Mouse (Mus musculus): ENCODE measurements around the gene Disp2. TPM values are rescaled to one million over a fixed set of nuclear protein-coding genes. Genes with fewer than 3 reads are reported as not detected.

Gene Disp2
- polyA plus RNA-seq, 1 experiment = not detected

DNA sequence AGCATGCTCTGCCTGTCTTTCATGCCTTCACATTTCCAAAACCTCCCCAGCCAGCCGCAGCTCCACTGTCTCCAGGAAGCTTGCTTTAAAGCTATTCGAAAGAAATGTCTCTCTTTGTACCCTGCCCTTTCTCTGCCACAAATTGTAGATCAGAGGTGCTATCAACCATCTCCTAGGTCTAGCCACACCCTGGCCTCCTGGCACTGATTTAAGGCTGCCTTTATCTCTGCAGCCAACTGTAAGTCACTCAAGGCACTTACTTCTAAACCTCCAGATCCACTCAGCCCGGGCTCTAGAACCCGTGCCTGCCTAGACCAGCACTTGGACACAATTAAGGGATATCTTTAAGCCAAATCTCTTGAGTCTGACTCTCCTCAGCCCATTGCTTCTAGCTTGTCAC, 1.1 kb upstream of the Disp2 start:
- TF ChIP-seq CTCF (IDR thresholded peaks at IDR 0.05; ENCODE audit: insufficient read depth, low read depth, low read length) = no peak
- TF ChIP-seq POLR2A (IDR thresholded peaks at IDR 0.05; ENCODE audit: insufficient read depth, low read depth, low read length) = no peak
- no peak overlapping the region for H3K27ac ChIP-seq (ENCODE audit: insufficient read depth, low read depth, low read length)
- no peak overlapping the region for H3K4me3 ChIP-seq (ENCODE audit: insufficient read depth, low read depth, low read length)
- H3K4me1 ChIP-seq (ENCODE audit: control insufficient read depth, insufficient read depth, low read length) = peaks cover 24% of the 10 kb centered on the region
- WGBS = 89% methylated on average over 4 of the region's 4 CpGs

DNA sequence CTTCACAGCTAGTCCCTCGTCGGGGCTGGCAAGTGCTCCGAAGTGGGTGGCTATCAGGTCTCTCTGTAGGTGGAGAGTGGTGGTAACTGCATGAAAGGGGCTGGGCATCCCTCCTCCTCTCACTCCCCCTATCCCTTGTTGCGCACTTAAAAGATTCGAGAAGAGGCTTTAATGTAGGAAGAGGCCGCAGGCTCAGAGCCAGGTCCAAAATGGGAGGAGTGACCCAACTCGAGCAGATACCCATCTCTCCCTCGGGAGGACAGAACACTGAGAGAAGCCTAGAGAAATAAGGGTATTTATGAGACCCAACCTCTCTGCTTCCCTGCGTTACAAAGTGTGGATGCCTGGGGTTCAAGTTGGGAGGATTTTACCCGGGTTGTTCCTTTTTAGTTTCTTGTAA, 454 bp upstream of the Disp2 start:
- H3K4me3 ChIP-seq (ENCODE audit: insufficient read depth, low read depth, low read length) = peak overlapping the region; percentile 52
- 4% methylated on average over 10 of the region's 10 CpGs for WGBS
- peaks cover 24% of the 10 kb centered on the region for H3K4me1 ChIP-seq (ENCODE audit: control insufficient read depth, insufficient read depth, low read length)
- TF ChIP-seq CTCF (IDR thresholded peaks at IDR 0.05; ENCODE audit: insufficient read depth, low read depth, low read length) = no peak
- H3K27ac ChIP-seq (ENCODE audit: insufficient read depth, low read depth, low read length) = peak overlapping the region; percentile 77

DNA sequence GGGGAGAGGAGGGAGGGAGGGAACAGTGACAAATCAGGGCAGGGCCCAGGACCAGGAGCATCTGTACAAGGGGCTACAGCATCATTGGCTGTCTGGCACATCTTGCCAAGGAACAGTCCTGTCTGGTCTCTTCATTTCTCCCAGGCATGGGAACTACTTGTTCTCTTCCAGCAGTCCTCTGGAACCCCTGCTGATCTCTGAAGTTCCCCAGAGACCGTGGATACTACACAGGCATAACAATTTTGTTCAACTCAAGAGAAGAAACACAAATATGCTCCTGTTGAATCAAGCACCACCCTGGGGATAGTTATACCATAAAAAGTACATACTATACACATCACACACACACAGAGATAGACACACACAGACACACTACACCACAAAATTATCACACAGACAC, 1.6 kb downstream of the Disp2 start:
- Histone ChIP-seq H3K27ac (ENCODE audit: insufficient read depth, low read depth, low read length) (no peak overlapping the region), H3K4me1 (ENCODE audit: control insufficient read depth, insufficient read depth, low read length) (peaks cover 11% of the 10 kb centered on the region), H3K4me3 (ENCODE audit: insufficient read depth, low read depth, low read length) (no peak overlapping the region)
- WGBS = 28% methylated on average over 1 of the region's 1 CpGs
- no peak for TF ChIP-seq POLR2A (IDR thresholded peaks at IDR 0.05; ENCODE audit: insufficient read depth, low read depth, low read length)
- no peak for TF ChIP-seq CTCF (IDR thresholded peaks at IDR 0.05; ENCODE audit: insufficient read depth, low read depth, low read length)

DNA sequence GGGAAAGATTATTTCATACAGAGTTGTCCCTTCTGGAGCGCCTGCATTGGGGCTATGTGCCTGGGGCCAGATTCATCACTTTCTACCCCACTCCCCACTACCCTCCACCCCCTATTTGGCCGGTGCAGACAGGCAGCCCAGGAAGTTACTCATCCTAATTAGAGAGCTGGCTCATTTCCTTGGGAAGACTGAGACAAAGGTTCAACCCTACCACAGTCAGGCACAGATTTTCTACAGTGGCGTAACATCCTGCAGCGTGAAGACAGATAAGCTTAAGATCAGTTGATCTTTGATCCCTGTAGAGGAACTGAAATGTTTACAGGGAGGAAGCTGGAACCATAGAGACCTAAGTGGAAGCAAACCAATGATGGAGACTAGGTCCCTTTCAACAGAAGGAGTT, 2.8 kb downstream of the Disp2 start:
- peaks cover 10% of the 10 kb centered on the region for H3K4me1 ChIP-seq (ENCODE audit: control insufficient read depth, insufficient read depth, low read length)
- WGBS = 49% methylated on average over 4 of the region's 4 CpGs
- no peak overlapping the region for H3K4me3 ChIP-seq (ENCODE audit: insufficient read depth, low read depth, low read length)
- TF ChIP-seq CTCF (IDR thresholded peaks at IDR 0.05; ENCODE audit: insufficient read depth, low read depth, low read length) (no peak), POLR2A (IDR thresholded peaks at IDR 0.05; ENCODE audit: insufficient read depth, low read depth, low read length) (no peak)
- no peak overlapping the region for H3K27ac ChIP-seq (ENCODE audit: insufficient read depth, low read depth, low read length)

DNA sequence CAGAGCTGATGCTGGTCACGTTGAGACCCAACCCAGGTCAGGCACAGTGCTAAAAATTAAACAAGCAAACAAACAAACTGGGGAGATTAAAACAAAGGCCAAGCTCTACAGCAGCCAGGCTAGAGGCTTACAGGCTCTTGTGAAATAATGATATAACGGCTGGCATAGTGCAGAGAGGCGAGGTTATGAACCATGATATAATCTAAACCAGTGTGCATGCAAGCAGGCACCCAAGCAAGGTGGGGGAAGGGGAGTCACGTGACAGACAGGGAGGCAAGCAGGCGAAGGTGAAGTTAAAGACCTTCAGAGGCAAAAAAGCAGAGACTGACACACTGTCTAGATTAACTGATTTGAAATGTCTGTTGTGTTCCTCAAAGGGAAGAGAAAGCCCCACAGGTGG, 3.6 kb downstream of the Disp2 start:
- Histone ChIP-seq H3K4me3 (ENCODE audit: insufficient read depth, low read depth, low read length) (no peak overlapping the region), H3K27ac (ENCODE audit: insufficient read depth, low read depth, low read length) (no peak overlapping the region), H3K4me1 (ENCODE audit: control insufficient read depth, insufficient read depth, low read length) (peaks cover 7% of the 10 kb centered on the region)
- no peak for TF ChIP-seq POLR2A (IDR thresholded peaks at IDR 0.05; ENCODE audit: insufficient read depth, low read depth, low read length)
- TF ChIP-seq CTCF (IDR thresholded peaks at IDR 0.05; ENCODE audit: insufficient read depth, low read depth, low read length) = no peak
- WGBS = 79% methylated on average over 5 of the region's 5 CpGs

DNA sequence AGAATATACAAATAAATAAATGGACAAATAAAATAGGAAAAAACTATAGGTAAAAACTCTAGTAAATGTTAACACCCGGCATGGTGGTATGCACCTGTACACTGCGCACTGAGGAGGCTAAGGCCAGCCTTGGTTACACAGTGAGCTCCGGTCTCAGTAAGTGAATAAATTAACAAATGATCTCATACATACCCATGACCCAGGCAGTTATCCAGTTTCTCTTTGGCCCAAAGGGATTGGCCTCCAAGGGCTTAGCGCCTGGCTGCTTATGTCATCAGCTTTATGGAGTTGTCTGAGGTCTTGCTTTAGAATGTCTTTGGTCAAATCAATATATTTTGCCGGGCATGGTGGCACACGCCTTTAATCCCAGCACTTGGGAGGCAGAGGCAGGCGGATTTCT, 4.1 kb downstream of the Disp2 start:
- 90% methylated on average over 7 of the region's 7 CpGs for WGBS
- H3K27ac ChIP-seq (ENCODE audit: insufficient read depth, low read depth, low read length) = no peak overlapping the region
- no peak overlapping the region for H3K4me3 ChIP-seq (ENCODE audit: insufficient read depth, low read depth, low read length)
- H3K4me1 ChIP-seq (ENCODE audit: control insufficient read depth, insufficient read depth, low read length) = peaks cover 7% of the 10 kb centered on the region
- TF ChIP-seq CTCF (IDR thresholded peaks at IDR 0.05; ENCODE audit: insufficient read depth, low read depth, low read length) (no peak), POLR2A (IDR thresholded peaks at IDR 0.05; ENCODE audit: insufficient read depth, low read depth, low read length) (no peak)

DNA sequence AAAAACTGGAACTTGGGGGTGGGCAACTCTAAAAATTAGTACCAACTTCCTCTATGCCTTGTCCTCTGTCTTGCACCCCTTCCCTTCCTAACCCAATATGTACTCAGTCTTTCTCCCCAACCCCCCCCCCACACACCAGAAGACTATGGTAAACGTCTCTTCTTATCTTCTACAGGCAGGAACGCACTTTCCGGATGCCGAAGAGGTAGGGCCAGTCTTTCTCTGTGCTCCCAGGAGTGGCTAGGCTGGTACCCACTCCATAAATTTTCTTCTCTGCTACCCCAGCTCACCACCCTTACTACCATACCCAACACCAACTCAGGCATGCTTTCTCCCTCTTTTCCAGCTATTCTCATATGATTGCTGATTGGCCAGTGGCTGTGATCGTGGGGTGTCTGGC, 7.0 kb downstream of the Disp2 start:
- Histone ChIP-seq H3K27ac (ENCODE audit: insufficient read depth, low read depth, low read length) (no peak overlapping the region), H3K4me1 (ENCODE audit: control insufficient read depth, insufficient read depth, low read length) (peaks cover 16% of the 10 kb centered on the region), H3K4me3 (ENCODE audit: insufficient read depth, low read depth, low read length) (no peak overlapping the region)
- TF ChIP-seq CTCF (IDR thresholded peaks at IDR 0.05; ENCODE audit: insufficient read depth, low read depth, low read length) = no peak
- no peak for TF ChIP-seq POLR2A (IDR thresholded peaks at IDR 0.05; ENCODE audit: insufficient read depth, low read depth, low read length)
- 95% methylated on average over 5 of the region's 5 CpGs for WGBS

DNA sequence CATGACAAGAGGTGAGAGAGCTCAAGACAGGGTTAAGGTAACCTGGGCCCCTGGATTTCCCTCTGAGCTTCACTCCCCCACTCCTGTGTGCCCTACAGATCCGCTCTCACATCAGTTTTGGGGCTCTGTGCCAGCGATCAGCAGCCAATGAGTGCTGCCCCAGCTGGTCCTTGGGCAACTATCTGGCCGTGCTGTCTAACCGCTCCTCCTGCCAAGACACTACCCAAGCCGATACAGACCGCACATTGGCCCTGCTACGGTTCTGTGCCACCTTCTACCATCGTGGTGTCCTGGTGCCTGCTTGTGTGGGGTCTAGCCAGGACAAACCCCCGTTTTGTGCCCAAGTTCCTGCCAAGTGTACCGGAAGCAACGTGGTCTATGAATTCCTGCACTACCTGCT, 10.0 kb downstream of the Disp2 start:
- TF ChIP-seq CTCF (IDR thresholded peaks at IDR 0.05; ENCODE audit: insufficient read depth, low read depth, low read length) (no peak), POLR2A (IDR thresholded peaks at IDR 0.05; ENCODE audit: insufficient read depth, low read depth, low read length) (no peak)
- 70% methylated on average over 11 of the region's 11 CpGs for WGBS
- Histone ChIP-seq H3K4me3 (ENCODE audit: insufficient read depth, low read depth, low read length) (no peak overlapping the region), H3K4me1 (ENCODE audit: control insufficient read depth, insufficient read depth, low read length) (peaks cover 13% of the 10 kb centered on the region), H3K27ac (ENCODE audit: insufficient read depth, low read depth, low read length) (no peak overlapping the region)

DNA sequence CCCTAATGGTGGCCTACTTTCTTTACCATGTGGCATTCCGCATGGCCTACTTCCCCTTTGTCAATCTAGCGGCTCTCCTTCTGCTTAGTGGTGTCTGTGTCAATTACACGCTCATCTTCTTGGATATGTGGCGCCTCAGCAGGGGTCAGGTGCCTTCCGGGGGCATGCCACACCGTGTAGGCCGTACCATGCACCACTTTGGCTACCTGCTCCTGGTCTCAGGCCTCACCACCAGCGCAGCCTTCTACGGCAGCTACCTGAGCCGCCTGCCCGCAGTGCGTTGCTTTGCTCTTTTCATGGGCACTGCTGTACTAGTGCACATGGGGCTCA, 10.7 kb downstream of the Disp2 start:
- H3K4me1 ChIP-seq (ENCODE audit: control insufficient read depth, insufficient read depth, low read length) = peaks cover 13% of the 10 kb centered on the region
- 60% methylated on average over 12 of the region's 12 CpGs for WGBS
- TF ChIP-seq POLR2A (IDR thresholded peaks at IDR 0.05; ENCODE audit: insufficient read depth, low read depth, low read length) (no peak), CTCF (IDR thresholded peaks at IDR 0.05; ENCODE audit: insufficient read depth, low read depth, low read length) (no peak)
- H3K27ac ChIP-seq (ENCODE audit: insufficient read depth, low read depth, low read length) = no peak overlapping the region
- no peak overlapping the region for H3K4me3 ChIP-seq (ENCODE audit: insufficient read depth, low read depth, low read length)
